Mouse (Mus musculus) lung, embryonic 14.5 days (tissue): Measurements from ENCODE around the gene Kntc1. TPM values are rescaled to one million over a fixed set of nuclear protein-coding genes. Genes with fewer than 3 reads are reported as not detected.

ENCODE experiments used
- ATAC-seq: fragments of 200-750 bp; cut with Nextera tagmentation; 2 replicates; pipeline ENCODE4 v1.8.0; 2017; ENCODE audit warnings: mild to moderate bottlenecking, moderate TSS enrichment, moderate library complexity; ENCODE audit not compliant: insufficient read depth
- DNase-seq: peaks from one replicate; pipeline ENCODE4 v3.0.0-alpha.2; 2015
- H3K27ac ChIP-seq: fragments of 300-500 bp; sonication (generic); 2 replicates; pipeline ENCODE4 v1.5.1; 2014; ENCODE audit warnings: low read depth, mild to moderate bottlenecking, moderate library complexity
- H3K27me3 ChIP-seq: fragments of 300-500 bp; sonication (generic); 2 replicates; pipeline ENCODE4 v1.6.1; 2014; ENCODE audit warnings: low read length, control low read depth; ENCODE audit not compliant: insufficient read depth
- H3K36me3 ChIP-seq: fragments of 300-500 bp; sonication (generic); 2 replicates; pipeline ENCODE4 v1.6.1; 2014; ENCODE audit warnings: control low read depth; ENCODE audit not compliant: insufficient read depth
- H3K4me1 ChIP-seq: fragments of 300-500 bp; sonication (generic); 2 replicates; pipeline ENCODE4 v1.6.1; 2014; ENCODE audit warnings: antibody characterized with exemption, control low read depth; ENCODE audit not compliant: insufficient read depth
- H3K4me2 ChIP-seq: fragments of 300-500 bp; sonication (generic); 2 replicates; pipeline ENCODE4 v1.6.1; 2014; ENCODE audit warnings: mild to moderate bottlenecking
- H3K4me3 ChIP-seq: fragments of 300-500 bp; sonication (generic); 2 replicates; pipeline ENCODE4 v1.5.1; 2014; ENCODE audit warnings: low read depth, low read length
- H3K9ac ChIP-seq: fragments of 300-500 bp; sonication (generic); 2 replicates; pipeline ENCODE4 v1.6.1; 2014
- H3K9me3 ChIP-seq: fragments of 300-500 bp; sonication (generic); 2 replicates; pipeline ENCODE4 v1.6.1; 2016; ENCODE audit warnings: low read depth, low read length, control low read depth
- CTCF ChIP-seq: IDR thresholded peaks from 2 replicates; pipeline ENCODE4 v1.5.1; 2016; ENCODE audit warnings: antibody characterized with exemption, low read depth
- WGBS: fragments of 180-500 bp; shearing (Covaris S2); extraction: QIAGEN DNeasy Blood & Tissue Kit; methylation state at CpG from one replicate; pipeline ENCODE4 v1.1.7; 2014; 5-methylcytosine and 5-hydroxymethylcytosine counted together
- polyA plus RNA-seq: library from polyadenylated mRNA; unstranded; fragments of >200 nt; fragmentation: Nextera tagmentation; extraction: Ambion mirVana; gene quantifications from 2 replicates; pipeline ENCODE4 v1.2.1, GENCODE M21; 2014

The Kntc1 gene
- polyA plus RNA-seq, 1 experiment from 2014 or later = 44.4 TPM

GRCm38 (mm10) chr5:123808541-123808940, 59.0 kb downstream of the Kntc1 start:
- ATAC-seq (no peak), DNase-seq (no peak)
- H3K4me2 ChIP-seq = no peak overlapping the region
- no peak overlapping the region for H3K9ac ChIP-seq
- no peak overlapping the region for H3K4me3 ChIP-seq
- H3K27me3 ChIP-seq = no peaks in the 10 kb centered on the region
- H3K27ac ChIP-seq = no peak overlapping the region
- H3K9me3 ChIP-seq = no peaks in the 10 kb centered on the region
- 88% methylated on average over 5 of the region's 5 CpGs for WGBS
- H3K4me1 ChIP-seq = no peaks in the 10 kb centered on the region
- no peak for TF ChIP-seq CTCF
- H3K36me3 ChIP-seq = peaks cover 77% of the 10 kb centered on the region

DNA sequence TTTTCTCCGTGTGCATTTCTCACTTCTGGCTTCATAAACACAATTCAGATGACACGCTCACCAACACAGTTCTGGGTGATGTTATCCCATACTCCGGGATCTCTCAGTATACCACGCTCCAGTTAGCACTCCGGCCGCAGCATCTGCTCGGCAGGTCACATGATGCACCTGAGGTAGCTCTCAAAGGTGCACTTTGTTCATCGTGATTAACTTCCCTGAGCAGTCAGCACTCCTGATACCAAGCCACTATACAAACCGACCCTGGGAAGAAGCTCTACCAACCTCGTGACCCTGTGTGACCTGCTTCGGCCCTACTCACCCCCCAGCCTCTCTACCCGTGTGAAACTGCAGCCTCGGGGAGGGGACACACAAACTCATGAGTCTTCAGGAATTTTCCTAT, 59.6 kb downstream of the Kntc1 start:
- WGBS = 87% methylated on average over 13 of the region's 13 CpGs
- ATAC-seq = no peak

GRCm38 (mm10) chr5:123816891-123817290, 67.4 kb downstream of the Kntc1 start:
- H3K4me2 ChIP-seq = no peak overlapping the region
- H3K27ac ChIP-seq = no peak overlapping the region
- no peak overlapping the region for H3K4me3 ChIP-seq
- H3K9me3 ChIP-seq = no peaks in the 10 kb centered on the region
- H3K4me1 ChIP-seq = no peaks in the 10 kb centered on the region
- no peak overlapping the region for H3K9ac ChIP-seq
- WGBS = 77% methylated on average over 7 of the region's 7 CpGs
- DNase-seq = no peak
- no peak for ATAC-seq
- peaks cover 78% of the 10 kb centered on the region for H3K36me3 ChIP-seq
- no peaks in the 10 kb centered on the region for H3K27me3 ChIP-seq
- no peak for TF ChIP-seq CTCF

More for the DNA sequence above, 59.6 kb downstream of the Kntc1 start:
- H3K4me2 ChIP-seq = no peak overlapping the region
- DNase-seq = no peak
- no peaks in the 10 kb centered on the region for H3K9me3 ChIP-seq
- TF ChIP-seq CTCF = no peak
- peaks cover 73% of the 10 kb centered on the region for H3K36me3 ChIP-seq
- H3K9ac ChIP-seq = no peak overlapping the region
- no peak overlapping the region for H3K27ac ChIP-seq
- no peaks in the 10 kb centered on the region for H3K27me3 ChIP-seq
- H3K4me3 ChIP-seq = no peak overlapping the region
- no peaks in the 10 kb centered on the region for H3K4me1 ChIP-seq

DNA sequence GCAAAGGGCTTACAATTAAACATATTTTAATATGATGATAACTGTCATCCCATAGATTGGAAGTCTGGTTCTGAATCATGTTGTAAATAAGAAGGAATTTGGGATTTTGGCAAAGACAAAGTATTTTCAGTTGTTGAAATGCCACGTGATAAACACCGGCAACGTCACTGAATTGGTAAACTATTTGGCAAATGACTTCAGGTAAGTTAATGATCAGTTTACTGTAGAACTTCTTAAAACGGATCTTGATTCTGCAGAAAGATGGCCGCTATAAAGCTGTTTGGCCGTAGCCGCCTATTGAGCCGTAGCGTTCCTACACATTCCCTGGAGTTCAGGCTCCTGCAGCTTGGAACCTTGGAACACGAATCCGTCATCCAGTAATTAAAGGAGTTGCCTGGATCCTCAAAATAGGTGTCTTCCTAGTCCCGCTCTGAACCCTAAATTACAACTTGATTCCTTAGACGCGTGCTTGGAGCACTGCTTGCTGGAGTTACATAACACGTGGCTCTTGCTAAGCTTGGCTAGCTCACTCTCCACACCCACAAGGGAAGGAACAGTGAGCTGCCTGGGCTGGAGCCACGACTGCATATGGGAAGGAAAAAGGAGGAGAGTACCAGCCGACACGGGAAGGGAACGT, 69.5 kb downstream of the Kntc1 start:
- DNase-seq (no peak), ATAC-seq (no peak)
- TF ChIP-seq CTCF = no peak
- H3K4me3 ChIP-seq = no peak overlapping the region
- no peak overlapping the region for H3K4me2 ChIP-seq
- no peaks in the 10 kb centered on the region for H3K9me3 ChIP-seq
- H3K9ac ChIP-seq = no peak overlapping the region
- no peaks in the 10 kb centered on the region for H3K27me3 ChIP-seq
- 93% methylated on average over 19 of the region's 19 CpGs for WGBS
- H3K27ac ChIP-seq = no peak overlapping the region
- H3K36me3 ChIP-seq = peaks cover 65% of the 10 kb centered on the region
- H3K4me1 ChIP-seq = no peaks in the 10 kb centered on the region

GRCm38 (mm10) chr5:123820501-123821263, 71.2 kb downstream of the Kntc1 start:
- Histone ChIP-seq H3K4me3 (no peak overlapping the region), H3K36me3 (peaks cover 50% of the 10 kb centered on the region), H3K27me3 (no peaks in the 10 kb centered on the region), H3K9ac (no peak overlapping the region), H3K27ac (no peak overlapping the region), H3K4me2 (no peak overlapping the region), H3K4me1 (no peaks in the 10 kb centered on the region), H3K9me3 (no peaks in the 10 kb centered on the region)
- no peak for ATAC-seq
- peak; percentile 17 for DNase-seq
- TF ChIP-seq CTCF = 0 out of 2 replicates have a peak, but pooled peaks have one; percentile 43
- WGBS = 83% methylated on average over 9 of the region's 9 CpGs

DNA sequence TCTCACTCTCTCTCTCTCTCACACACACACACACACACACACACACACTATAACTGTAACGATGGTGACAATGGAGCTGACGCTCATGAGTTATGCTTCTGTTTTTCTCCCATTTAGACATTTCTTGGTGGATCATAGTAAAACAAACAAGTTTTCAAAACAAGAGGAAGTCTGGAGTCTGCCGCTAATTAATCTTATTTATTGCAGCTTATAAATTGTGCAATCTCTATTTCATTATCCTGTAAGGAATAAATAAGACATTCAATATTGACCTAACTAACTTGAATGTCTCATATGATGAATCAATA, 71.7 kb downstream of the Kntc1 start:
- TF ChIP-seq CTCF = no peak
- Histone ChIP-seq H3K9me3 (no peaks in the 10 kb centered on the region), H3K27me3 (no peaks in the 10 kb centered on the region), H3K27ac (no peak overlapping the region), H3K9ac (no peak overlapping the region), H3K4me3 (no peak overlapping the region), H3K4me2 (no peak overlapping the region), H3K36me3 (peaks cover 44% of the 10 kb centered on the region), H3K4me1 (no peaks in the 10 kb centered on the region)
- WGBS = 83% methylated on average over 3 of the region's 3 CpGs
- no peak for ATAC-seq
- no peak for DNase-seq

- Histone ChIP-seq H3K4me2 (no peak overlapping the region), H3K27ac (no peak overlapping the region), H3K9me3 (no peaks in the 10 kb centered on the region), H3K36me3 (peaks cover 33% of the 10 kb centered on the region), H3K4me1 (no peaks in the 10 kb centered on the region), H3K27me3 (no peaks in the 10 kb centered on the region), H3K9ac (no peak overlapping the region), H3K4me3 (no peak overlapping the region)
- DNase-seq = no peak
- WGBS = 69% methylated on average over 7 of the region's 7 CpGs
- ATAC-seq = no peak
- TF ChIP-seq CTCF = no peak
Observed at GRCm38 (mm10) chr5:123822706-123823105, 73.2 kb downstream of the Kntc1 start.
